Mouse (Mus musculus): Measurements from ENCODE around the gene Ahcy. TPM values are rescaled to one million over a fixed set of nuclear protein-coding genes. Genes with fewer than 3 reads are reported as not detected.
"Not testable (repeated sequence)": the region's sequence is repeated elsewhere in the genome, so short reads cannot be mapped to it uniquely, and the experiment has no call there.

The Ahcy gene
- polyA plus RNA-seq, 1 experiment from 2014 or later, result 85.6 TPM

DNA sequence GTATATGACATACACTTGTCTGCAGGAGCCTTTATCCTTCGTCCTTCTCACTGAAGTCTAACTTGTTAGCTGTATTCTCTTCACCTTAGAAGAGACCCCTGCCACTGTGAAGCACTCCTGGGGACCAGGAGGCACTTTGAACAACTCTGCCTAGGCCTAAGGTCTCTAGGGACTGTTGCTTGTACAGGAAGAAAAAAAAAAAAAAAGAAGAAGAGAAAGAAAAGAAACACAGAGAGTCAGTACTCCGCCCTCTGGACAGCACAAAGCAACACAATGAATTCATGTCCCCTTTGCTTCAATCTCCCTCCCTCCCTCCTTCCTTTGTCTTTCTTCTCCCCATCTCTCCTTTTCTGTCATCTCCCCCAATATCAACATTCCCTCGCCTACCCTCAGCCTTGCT lies 29.2 kb downstream of the Ahcy start:
- no peak for TF ChIP-seq CTCF (IDR thresholded peaks at IDR 0.05; ENCODE audit: low read depth)
- H3K4me2 ChIP-seq, result no peak overlapping the region
- 0 out of 2 replicates have a peak, but pooled peaks cover 1% of the 10 kb centered on the region for H3K4me1 ChIP-seq (ENCODE audit: insufficient read depth)
- no peaks in the 10 kb centered on the region for H3K36me3 ChIP-seq (ENCODE audit: insufficient read depth)
- H3K9me3 ChIP-seq (ENCODE audit: low read depth, low read length), result no peaks in the 10 kb centered on the region
- 66% methylated on average over 3 of the region's 3 CpGs for WGBS
- DNase-seq (no peak), ATAC-seq (ENCODE audit: insufficient read depth) (no peak)
- H3K4me3 ChIP-seq (ENCODE audit: low read depth, low read length), result no peak overlapping the region
- H3K9ac ChIP-seq, result no peak overlapping the region
- H3K27me3 ChIP-seq (ENCODE audit: insufficient read depth, low read length), result no peaks in the 10 kb centered on the region
- H3K27ac ChIP-seq (ENCODE audit: low read depth), result no peak overlapping the region

DNA sequence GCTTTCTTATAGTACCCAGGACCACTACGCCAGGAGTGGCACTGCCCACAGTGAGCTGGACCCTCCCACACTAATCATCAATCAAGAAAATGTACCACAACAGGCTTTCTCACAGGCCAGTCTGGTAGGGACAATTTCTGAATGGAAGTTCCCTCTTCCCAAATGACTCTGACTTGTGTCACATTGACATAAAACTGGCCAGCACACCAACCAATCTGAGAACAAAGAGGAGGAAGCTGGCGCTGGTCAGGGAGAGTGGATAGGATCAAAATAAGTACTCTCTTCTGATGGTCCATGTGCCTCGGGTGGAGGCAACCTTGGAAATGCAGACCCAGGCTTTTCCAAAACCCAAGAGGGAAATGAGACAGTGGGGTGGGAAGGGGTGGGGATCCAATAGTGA lies 29.8 kb downstream of the Ahcy start:
- Histone ChIP-seq H3K36me3 (ENCODE audit: insufficient read depth) (no peaks in the 10 kb centered on the region), H3K4me1 (ENCODE audit: insufficient read depth) (no peaks in the 10 kb centered on the region), H3K4me3 (ENCODE audit: low read depth, low read length) (no peak overlapping the region), H3K27ac (ENCODE audit: low read depth) (no peak overlapping the region), H3K27me3 (ENCODE audit: insufficient read depth, low read length) (no peaks in the 10 kb centered on the region), H3K9ac (no peak overlapping the region), H3K4me2 (no peak overlapping the region), H3K9me3 (ENCODE audit: low read depth, low read length) (no peaks in the 10 kb centered on the region)
- no peak for TF ChIP-seq CTCF (IDR thresholded peaks at IDR 0.05; ENCODE audit: low read depth)
- WGBS, result 73% methylated on average over 3 of the region's 3 CpGs
- ATAC-seq (ENCODE audit: insufficient read depth) (no peak), DNase-seq (no peak)

GRCm38 (mm10) chr2:155039956-155040355 lies 34.3 kb downstream of the Ahcy start:
- no peaks in the 10 kb centered on the region for H3K4me1 ChIP-seq (ENCODE audit: insufficient read depth)
- no peak for TF ChIP-seq CTCF (IDR thresholded peaks at IDR 0.05; ENCODE audit: low read depth)
- H3K9me3 ChIP-seq (ENCODE audit: low read depth, low read length), result no peaks in the 10 kb centered on the region
- WGBS, result 49% methylated on average over 4 of the region's 4 CpGs
- H3K36me3 ChIP-seq (ENCODE audit: insufficient read depth), result no peaks in the 10 kb centered on the region
- no peak overlapping the region for H3K4me3 ChIP-seq (ENCODE audit: low read depth, low read length)
- no peaks in the 10 kb centered on the region for H3K27me3 ChIP-seq (ENCODE audit: insufficient read depth, low read length)
- no peak for DNase-seq
- H3K4me2 ChIP-seq, result no peak overlapping the region
- no peak for ATAC-seq (ENCODE audit: insufficient read depth)
- no peak overlapping the region for H3K27ac ChIP-seq (ENCODE audit: low read depth)
- no peak overlapping the region for H3K9ac ChIP-seq

GRCm38 (mm10) chr2:155032938-155033710 lies 41.2 kb downstream of the Ahcy start:
- TF ChIP-seq CTCF (IDR thresholded peaks at IDR 0.05; ENCODE audit: low read depth), result no peak
- Histone ChIP-seq H3K9ac (no peak overlapping the region), H3K9me3 (ENCODE audit: low read depth, low read length) (no peaks in the 10 kb centered on the region), H3K27ac (ENCODE audit: low read depth) (peak overlapping the region; percentile 38; the same call in 1 of the 2 replicates), H3K27me3 (ENCODE audit: insufficient read depth, low read length) (no peaks in the 10 kb centered on the region), H3K4me1 (ENCODE audit: insufficient read depth) (peaks cover 4% of the 10 kb centered on the region), H3K36me3 (ENCODE audit: insufficient read depth) (no peaks in the 10 kb centered on the region), H3K4me2 (peak overlapping the region; percentile 42), H3K4me3 (ENCODE audit: low read depth, low read length) (no peak overlapping the region)
- ATAC-seq (ENCODE audit: insufficient read depth) (peak; percentile 89), DNase-seq (peak; percentile 74)
- WGBS, result 14% methylated on average over 19 of the region's 19 CpGs

DNA sequence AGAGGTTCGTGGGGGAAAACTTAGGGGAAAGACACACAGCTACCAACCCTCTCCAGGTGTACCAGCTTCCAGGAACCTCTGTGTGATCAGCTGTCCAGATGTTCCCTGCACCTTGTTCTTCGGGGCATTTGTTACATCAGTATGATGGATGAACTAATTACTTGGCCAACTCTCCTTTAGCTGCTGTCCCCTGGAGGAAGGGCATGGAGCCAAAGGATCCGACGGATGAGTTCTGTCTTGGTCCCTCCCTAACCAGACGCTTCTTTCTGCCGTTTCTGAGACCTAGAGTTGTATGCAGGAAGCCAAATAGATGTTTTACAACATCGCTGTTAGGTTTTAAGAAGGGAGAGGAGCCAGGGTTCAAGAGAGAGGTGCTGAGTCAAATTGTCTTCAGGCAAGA lies 43.5 kb downstream of the Ahcy start:
- peaks cover 4% of the 10 kb centered on the region for H3K4me1 ChIP-seq (ENCODE audit: insufficient read depth)
- no peak for TF ChIP-seq CTCF (IDR thresholded peaks at IDR 0.05; ENCODE audit: low read depth)
- no peak overlapping the region for H3K4me3 ChIP-seq (ENCODE audit: low read depth, low read length)
- no peaks in the 10 kb centered on the region for H3K9me3 ChIP-seq (ENCODE audit: low read depth, low read length)
- WGBS, result 37% methylated on average over 7 of the region's 7 CpGs
- H3K27ac ChIP-seq (ENCODE audit: low read depth), result no peak overlapping the region
- H3K9ac ChIP-seq, result no peak overlapping the region
- ATAC-seq (ENCODE audit: insufficient read depth) (no peak), DNase-seq (peak; percentile 14)
- H3K27me3 ChIP-seq (ENCODE audit: insufficient read depth, low read length), result no peaks in the 10 kb centered on the region
- no peak overlapping the region for H3K4me2 ChIP-seq
- H3K36me3 ChIP-seq (ENCODE audit: insufficient read depth), result no peaks in the 10 kb centered on the region

- H3K27ac ChIP-seq (ENCODE audit: low read depth); H3K36me3 ChIP-seq (ENCODE audit: insufficient read depth); H3K4me3 ChIP-seq (ENCODE audit: low read depth, low read length); H3K9me3 ChIP-seq (ENCODE audit: low read depth, low read length); H3K9ac ChIP-seq; ATAC-seq (ENCODE audit: insufficient read depth); H3K4me1 ChIP-seq (ENCODE audit: insufficient read depth); H3K27me3 ChIP-seq (ENCODE audit: insufficient read depth, low read length); DNase-seq: not testable (repeated sequence)
- H3K4me2 ChIP-seq, result peak overlapping the region; percentile 80; the same call in 1 of the 2 replicates
- WGBS, result 38% methylated on average over 20 of the region's 20 CpGs
These were observed 54.0 kb downstream of the Ahcy start for GRCm38 (mm10) chr2:155020247-155020826.

GRCm38 (mm10) chr2:155019673-155020072 lies 54.6 kb downstream of the Ahcy start:
- TF ChIP-seq CTCF (IDR thresholded peaks at IDR 0.05; ENCODE audit: low read depth), result peak; percentile 74

More at GRCm38 (mm10) chr2:155019673-155020072, 54.6 kb downstream of the Ahcy start:
- no peaks in the 10 kb centered on the region for H3K4me1 ChIP-seq (ENCODE audit: insufficient read depth)
- H3K27ac ChIP-seq (ENCODE audit: low read depth), result peak overlapping the region; percentile 69
- no peaks in the 10 kb centered on the region for H3K36me3 ChIP-seq (ENCODE audit: insufficient read depth)
- H3K4me3 ChIP-seq (ENCODE audit: low read depth, low read length), result peak overlapping the region; percentile 38
- DNase-seq, result peak; percentile 99
- WGBS, result under 1% methylated on average over 22 of the region's 22 CpGs
- H3K9ac ChIP-seq, result peak overlapping the region; percentile 47
- H3K27me3 ChIP-seq (ENCODE audit: insufficient read depth, low read length), result no peaks in the 10 kb centered on the region
- ATAC-seq (ENCODE audit: insufficient read depth), result peak; percentile 88
- peak overlapping the region; percentile 80 for H3K4me2 ChIP-seq
- H3K9me3 ChIP-seq (ENCODE audit: low read depth, low read length), result no peaks in the 10 kb centered on the region

Data from lung, embryonic 14.5 days (tissue).